Mouse (Mus musculus): ENCODE measurements around the gene Plppr2. TPM values are rescaled to one million over a fixed set of nuclear protein-coding genes. Genes with fewer than 3 reads are reported as not detected.

The Plppr2 gene
- total and polyA plus RNA-seq, 3 experiments: not detected

GRCm38 (mm10) chr9:21988421-21989101 lies 51.7 kb downstream of the Plppr2 start:
- H3K27me3 ChIP-seq (replicated peaks): peaks cover 79% of the 10 kb centered on the region
- H3K27ac ChIP-seq (ENCODE audit: insufficient read depth, low read depth): no peak overlapping the region
- dilution Hi-C loops (cut with MboI; ENCODE audit: extremely low pct_ligation_motif_present, extremely low pct_unique_long_range_greater_than_20kb, low sequenced_read_pairs) (no loop called here), in situ Hi-C loops (cut with MboI; ENCODE audit: low pct_ligation_motif_present, low pct_unique_long_range_greater_than_20kb, low sequenced_read_pairs) (no loop called here)
- H3K79me2 ChIP-seq (replicated peaks; ENCODE audit: control insufficient read depth, extremely low read depth, insufficient read depth, poor library complexity, severe bottlenecking): no peaks in the 10 kb centered on the region
- no peaks in the 10 kb centered on the region for H3K4me1 ChIP-seq (ENCODE audit: control insufficient read depth in 1 of 2, insufficient read depth in 2 of 2)
- no peak overlapping the region for H3K4me3 ChIP-seq (replicated peaks in 1 of 3; ENCODE audit: low read depth in 2 of 3, low read length in 2 of 3, poor library complexity in 1 of 3)
- H3K9ac ChIP-seq (ENCODE audit: insufficient read depth, low read depth): no peak overlapping the region
- no peak overlapping the region for H3K4me2 ChIP-seq (ENCODE audit: insufficient read depth, low read depth, poor library complexity, severe bottlenecking)
- H3K9me3 ChIP-seq (replicated peaks; ENCODE audit: low read length): no peaks in the 10 kb centered on the region
- TF ChIP-seq JUN (IDR thresholded peaks at IDR 0.05; ENCODE audit: insufficient read depth, low read depth, low read length) (no peak), POLR2A (IDR thresholded peaks at IDR 0.05; ENCODE audit: low read depth, low read length) (no peak), TBP (conservative IDR thresholded peaks at IDR 0.05; ENCODE audit: low read depth, low read length) (no peak), CHD1 (IDR thresholded peaks at IDR 0.05; ENCODE audit: low read depth, low read length) (no peak), RAD21 (IDR thresholded peaks at IDR 0.05; ENCODE audit: low read depth, low read length) (no peak), MAFK (IDR thresholded peaks at IDR 0.05; ENCODE audit: insufficient replicate concordance, low read length) (no peak), MAX (IDR thresholded peaks at IDR 0.05; ENCODE audit: low read length) (no peak), MEF2A (IDR thresholded peaks at IDR 0.05; ENCODE audit: borderline replicate concordance, low read depth, low read length) (no peak), GABPA (IDR thresholded peaks at IDR 0.05; ENCODE audit: insufficient replicate concordance, low read depth, low read length) (no peak), CHD2 (IDR thresholded peaks at IDR 0.05; ENCODE audit: low read length) (no peak), KAT2A (IDR thresholded peaks at IDR 0.05; ENCODE audit: insufficient replicate concordance, low read length) (no peak), HCFC1 (IDR thresholded peaks at IDR 0.05; ENCODE audit: low read depth, low read length) (no peak), ZMIZ1 (IDR thresholded peaks at IDR 0.05; ENCODE audit: low read depth, low read length) (no peak), ETS1 (conservative IDR thresholded peaks at IDR 0.05; ENCODE audit: low read depth, low read length) (no peak)
- no peaks in the 10 kb centered on the region for H3K36me3 ChIP-seq (replicated peaks in 1 of 2; ENCODE audit: control insufficient read depth in 1 of 2, insufficient read depth in 1 of 2, low read length in 1 of 2)
- no peak for DNase-seq (ENCODE audit: extremely low read depth)

- Histone ChIP-seq H3K9me3 (replicated peaks; ENCODE audit: low read length) (no peaks in the 10 kb centered on the region), H3K27ac (ENCODE audit: insufficient read depth, low read depth) (no peak within 1 kb of the TSS), H3K9ac (ENCODE audit: insufficient read depth, low read depth) (no peak within 1 kb of the TSS), H3K27me3 (replicated peaks) (peaks cover 77% of the 10 kb centered on the region), H3K4me1 (ENCODE audit: control insufficient read depth in 1 of 2, insufficient read depth in 2 of 2) (no peaks in the 10 kb centered on the region), H3K4me3 (replicated peaks in 1 of 3; ENCODE audit: low read depth in 2 of 3, low read length in 2 of 3, poor library complexity in 1 of 3) (no peak within 1 kb of the TSS), H3K79me2 (replicated peaks; ENCODE audit: control insufficient read depth, extremely low read depth, insufficient read depth, poor library complexity, severe bottlenecking) (no peaks in the 10 kb centered on the region), H3K4me2 (ENCODE audit: insufficient read depth, low read depth, poor library complexity, severe bottlenecking) (no peak within 1 kb of the TSS), H3K36me3 (replicated peaks in 1 of 2; ENCODE audit: control insufficient read depth in 1 of 2, insufficient read depth in 1 of 2, low read length in 1 of 2) (no peaks in the 10 kb centered on the region)
- TF ChIP-seq USF1 (IDR thresholded peaks at IDR 0.05; ENCODE audit: low read depth, low read length) (no peak), HCFC1 (IDR thresholded peaks at IDR 0.05; ENCODE audit: low read depth, low read length) (no peak), JUN (IDR thresholded peaks at IDR 0.05; ENCODE audit: insufficient read depth, low read depth, low read length) (no peak), MEF2A (IDR thresholded peaks at IDR 0.05; ENCODE audit: borderline replicate concordance, low read depth, low read length) (no peak), IRF4 (IDR thresholded peaks at IDR 0.05; ENCODE audit: low read depth, low read length) (no peak), ETS1 (conservative IDR thresholded peaks at IDR 0.05; ENCODE audit: low read depth, low read length) (no peak), MAZ (IDR thresholded peaks at IDR 0.05; ENCODE audit: low read depth, low read length) (no peak), CTCF (conservative IDR thresholded peaks at IDR 0.05 in 1 of 2, IDR thresholded peaks at IDR 0.05 in 1 of 2; ENCODE audit: low read depth in 2 of 2, low read length in 2 of 2) (no peak), RCOR1 (conservative IDR thresholded peaks at IDR 0.05; ENCODE audit: low read depth, low read length) (no peak), RAD21 (IDR thresholded peaks at IDR 0.05; ENCODE audit: low read depth, low read length) (no peak), NELFE (IDR thresholded peaks at IDR 0.05; ENCODE audit: low read depth, low read length) (no peak), PAX5 (IDR thresholded peaks at IDR 0.05; ENCODE audit: low read length) (no peak), ZNF384 (IDR thresholded peaks at IDR 0.05; ENCODE audit: low read depth, low read length) (no peak), ELF1 (IDR thresholded peaks at IDR 0.05; ENCODE audit: low read depth, low read length) (no peak), USF2 (conservative IDR thresholded peaks at IDR 0.05; ENCODE audit: low read depth, low read length) (no peak), KAT2A (IDR thresholded peaks at IDR 0.05; ENCODE audit: insufficient replicate concordance, low read length) (no peak), ZC3H11A (IDR thresholded peaks at IDR 0.05; ENCODE audit: low read depth, low read length) (no peak), TCF12 (IDR thresholded peaks at IDR 0.05; ENCODE audit: low read depth, low read length) (no peak), MAFK (IDR thresholded peaks at IDR 0.05; ENCODE audit: insufficient replicate concordance, low read length) (no peak)
- in situ Hi-C loops (cut with MboI; ENCODE audit: low pct_ligation_motif_present, low pct_unique_long_range_greater_than_20kb, low sequenced_read_pairs): no loop called here
- no peak for DNase-seq (ENCODE audit: extremely low read depth)
- dilution Hi-C loops (cut with MboI; ENCODE audit: extremely low pct_ligation_motif_present, extremely low pct_unique_long_range_greater_than_20kb, low sequenced_read_pairs): no loop called here
Observed at GRCm38 (mm10) chr9:21989230-21990110, 52.6 kb downstream of the Plppr2 start, which contains the start of gene Rgl3. Rgl3 (minus strand) TSS chr9:21989446.

Measured in CH12.LX (cell line).